Mouse (Mus musculus) CD4-positive helper T cell, adult 2 months (primary cell): ENCODE data around the gene Cd1d1.

Experiments used
- DNase-seq: peaks from one replicate; pipeline ENCODE4 v3.0.0-alpha.2; 2012; ENCODE audit warnings: low read depth, missing footprints, low spot score

The Cd1d1 gene

DNA sequence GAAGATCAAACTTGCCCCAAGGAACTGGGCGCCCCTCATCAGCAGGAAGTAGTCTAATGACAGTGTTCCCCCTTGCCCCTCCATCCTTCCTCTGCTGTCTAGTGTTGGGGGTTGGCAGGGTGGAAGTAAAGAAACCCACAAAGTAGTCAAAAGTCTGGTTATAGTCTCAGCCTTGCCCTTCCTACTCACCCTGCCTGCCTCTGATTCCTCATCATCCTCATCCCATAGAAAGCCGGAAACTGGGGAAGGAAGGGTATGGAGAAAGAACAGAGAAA, 37.9 kb downstream of the Cd1d1 start:
- no peak for DNase-seq

DNA sequence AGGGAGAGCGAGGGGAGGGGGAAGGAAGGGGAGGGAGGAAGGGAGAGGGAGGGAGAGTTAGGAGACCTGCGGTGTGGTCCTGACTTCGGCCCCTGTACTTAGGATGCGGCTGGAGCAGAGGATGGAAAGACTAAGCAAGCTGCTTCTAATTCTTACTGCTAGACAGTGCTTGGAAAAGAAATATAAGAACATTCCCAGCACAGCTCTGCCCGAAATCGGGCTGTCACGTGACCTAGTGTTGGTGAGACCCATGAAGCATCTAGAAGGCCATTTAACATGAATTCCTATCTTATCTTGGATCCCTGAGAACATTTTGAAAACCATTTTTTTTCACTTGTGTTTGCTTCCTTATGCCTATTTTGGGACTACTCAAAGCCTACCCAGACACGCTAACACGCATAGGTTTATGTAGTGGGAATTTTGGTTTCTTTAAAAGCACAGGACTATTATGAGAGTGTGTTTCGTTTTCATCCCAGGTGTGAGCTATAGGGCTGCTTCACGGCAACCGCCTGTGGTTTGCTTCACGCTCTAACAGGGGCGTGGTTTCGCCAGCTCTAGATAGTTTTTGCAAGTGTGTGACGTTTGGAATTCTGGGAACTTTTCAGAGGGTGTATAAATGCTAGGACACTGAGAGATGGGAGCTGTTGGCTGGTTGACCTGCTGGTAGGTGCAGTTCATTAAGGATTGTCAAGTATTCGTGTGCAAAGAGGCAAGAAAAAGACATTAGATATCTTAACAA, 38.4 kb downstream of the Cd1d1 start:
- DNase-seq, result peak; percentile 43

DNA sequence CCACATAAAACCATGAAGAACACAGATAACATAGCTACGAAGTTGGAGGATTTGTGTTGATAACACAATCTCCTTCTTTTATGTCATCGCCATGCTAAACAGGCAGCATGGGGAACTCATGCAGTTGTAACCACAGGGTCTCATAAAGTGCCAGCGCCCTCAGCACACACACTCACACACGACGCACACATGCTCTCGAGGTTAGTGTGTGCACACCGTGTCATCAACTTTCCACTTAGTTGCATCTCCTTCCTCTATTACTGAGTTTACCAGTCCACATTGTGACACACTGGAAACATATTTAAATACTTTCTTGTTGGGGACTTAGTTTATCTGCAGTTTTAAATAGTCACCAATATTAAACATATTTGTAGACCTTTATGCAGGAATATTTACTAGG, 40.2 kb downstream of the Cd1d1 start:
- no peak for DNase-seq

DNA sequence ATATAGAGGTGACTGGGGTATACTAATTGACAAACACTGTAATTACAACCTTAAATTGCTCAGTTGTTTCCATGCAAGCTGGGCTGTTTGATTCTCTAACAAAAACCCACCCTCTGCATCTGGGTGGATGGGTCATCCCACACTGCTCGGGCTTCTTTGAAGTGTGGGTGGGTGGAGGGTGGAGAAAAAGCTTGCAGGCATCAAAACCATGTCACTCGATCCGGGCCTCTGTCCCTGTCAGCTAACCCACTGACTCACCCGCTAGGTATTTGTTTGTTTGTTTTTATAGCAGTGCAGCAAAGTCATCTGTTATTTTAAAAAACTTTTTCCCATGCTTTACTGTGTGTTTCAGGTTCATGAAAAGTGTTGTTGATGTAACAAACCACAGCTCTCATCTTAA, 43.9 kb downstream of the Cd1d1 start:
- DNase-seq, result no peak

DNA sequence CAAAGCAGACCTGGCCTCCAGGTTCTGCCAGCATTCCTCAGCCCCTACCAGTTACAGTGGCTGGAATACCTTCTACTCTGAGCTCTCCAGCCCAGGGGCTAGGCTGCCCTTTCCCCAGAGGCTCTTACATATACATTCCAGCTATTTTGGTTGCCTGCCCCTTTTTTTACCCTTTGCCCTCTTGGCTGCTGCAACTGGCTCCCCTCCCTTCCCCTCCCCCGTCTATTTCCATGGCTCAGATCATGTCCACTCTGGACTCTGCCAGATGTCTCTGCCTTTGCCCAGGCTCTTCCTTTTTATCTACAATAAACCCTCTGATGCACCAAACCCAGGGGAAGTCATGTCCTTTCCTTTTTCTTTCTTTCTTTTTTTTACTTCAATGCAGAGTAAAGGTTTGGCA, 44.7 kb downstream of the Cd1d1 start:
- DNase-seq, result no peak

DNA sequence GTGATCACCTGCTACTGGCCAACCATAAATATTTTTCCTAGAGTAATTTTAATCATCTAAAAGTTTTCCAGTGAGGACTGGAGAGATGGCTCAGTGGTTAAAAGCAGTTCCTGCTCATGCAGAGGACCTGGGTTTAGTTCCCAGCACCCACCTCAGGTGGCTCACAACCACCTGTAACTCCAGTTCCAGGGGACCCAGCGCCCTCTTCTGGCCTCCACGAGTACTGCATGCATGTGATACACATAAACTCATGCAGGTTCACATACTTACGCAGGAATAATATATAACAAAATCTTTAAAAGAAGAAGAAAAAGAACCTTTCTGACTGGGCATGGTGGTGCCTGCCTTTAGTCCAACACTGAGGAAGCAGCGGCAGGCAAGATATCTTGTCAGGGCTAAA, 45.4 kb downstream of the Cd1d1 start:
- no peak for DNase-seq

DNA sequence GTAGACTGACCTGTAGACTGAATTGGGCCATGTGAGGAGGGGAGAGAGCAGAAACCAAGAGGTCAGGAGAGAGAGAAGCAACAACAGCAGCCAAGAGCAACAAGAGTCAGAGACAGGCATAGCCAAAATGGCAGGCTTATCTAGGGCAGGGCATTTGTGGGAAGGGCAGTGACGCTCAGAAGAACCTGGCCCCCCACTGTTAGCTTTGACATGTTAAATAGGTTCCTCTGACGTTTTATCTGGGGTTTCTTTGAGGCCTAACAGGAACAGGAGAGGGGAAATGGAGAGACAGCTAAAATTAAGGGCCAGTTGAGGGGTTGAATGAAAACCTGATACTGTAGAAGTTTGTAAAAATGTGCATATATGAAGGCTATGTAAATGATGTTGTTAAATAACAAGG, 48.6 kb downstream of the Cd1d1 start:
- no peak for DNase-seq
